Mouse (Mus musculus): ENCODE results near the gene Pla2g16.

The Pla2g16 gene

DNA sequence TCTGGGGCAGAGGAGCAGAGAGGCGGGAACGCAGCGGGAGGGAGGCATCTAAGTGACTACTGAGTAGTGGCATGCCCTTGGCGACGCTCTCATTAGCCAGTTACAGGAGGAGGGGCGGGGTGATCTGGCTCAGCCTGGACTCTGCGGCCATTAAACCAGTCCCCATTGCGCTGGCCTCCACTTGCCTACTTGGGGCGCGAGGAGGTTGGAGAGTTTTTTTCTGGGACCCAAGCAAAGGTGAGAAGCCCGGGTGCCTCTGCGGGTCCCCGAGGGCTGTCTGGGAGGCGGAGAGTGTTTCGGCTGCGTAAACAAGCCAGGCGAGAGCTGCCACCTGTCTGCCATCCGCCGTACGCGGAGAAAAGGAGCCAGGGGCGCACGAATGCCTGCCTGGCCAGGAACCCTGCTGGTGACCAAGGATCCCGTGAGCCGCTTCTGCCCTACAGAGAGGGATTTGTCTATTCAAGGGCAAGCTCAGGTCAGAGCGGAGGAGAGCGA is at the start of gene Pla2g16:
Gene Pla2g16 (plus strand): TSS at position 132 of the 495 bp plus-strand sequence.
- peak; percentile 53 for DNase-seq (ENCODE audit: low read depth)

DNA sequence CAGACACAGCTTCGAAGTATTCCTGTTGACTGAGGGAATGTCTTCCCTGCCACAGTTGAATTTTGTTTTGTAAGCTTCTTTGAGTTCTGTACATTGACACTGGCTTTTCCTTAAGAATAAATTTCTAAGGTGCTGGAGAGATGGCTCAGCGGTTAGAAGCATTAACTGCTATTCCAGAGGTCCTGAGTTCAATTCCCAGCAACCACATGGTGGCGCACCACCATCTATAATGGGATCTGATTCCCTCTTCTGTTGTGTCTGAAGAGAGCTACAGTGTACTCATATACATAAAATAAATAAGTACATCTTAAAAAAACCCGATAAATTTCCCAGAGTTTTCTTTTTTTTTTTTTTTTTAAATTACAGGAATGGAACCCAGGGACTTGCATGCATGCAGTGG is 49.2 kb upstream of the Pla2g16 start:
- DNase-seq (ENCODE audit: low read depth): no peak

DNA sequence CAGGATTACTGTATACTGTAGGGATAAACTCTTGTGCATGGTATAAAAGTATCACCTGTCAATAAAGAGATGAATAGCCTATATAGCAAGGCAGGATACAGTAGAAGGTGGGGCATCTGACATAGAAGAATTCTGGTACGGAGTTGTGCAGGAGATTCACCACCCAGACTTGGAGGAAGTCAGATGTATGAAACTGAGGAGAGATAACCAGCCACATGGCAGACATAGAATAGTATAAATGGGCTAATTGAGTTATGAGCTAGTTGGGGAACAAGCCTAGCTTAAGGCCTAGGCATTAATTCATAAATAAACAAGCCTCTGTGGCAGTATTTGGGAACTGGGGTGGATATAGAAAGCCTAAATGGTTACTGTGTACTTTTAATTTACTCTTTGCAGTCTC is 40.8 kb upstream of the Pla2g16 start:
- DNase-seq (ENCODE audit: low read depth): no peak

- no peak for DNase-seq (ENCODE audit: low read depth)
Observed at GRCm38 (mm10) chr19:7521619-7522018, 35.6 kb upstream of the Pla2g16 start.

DNA sequence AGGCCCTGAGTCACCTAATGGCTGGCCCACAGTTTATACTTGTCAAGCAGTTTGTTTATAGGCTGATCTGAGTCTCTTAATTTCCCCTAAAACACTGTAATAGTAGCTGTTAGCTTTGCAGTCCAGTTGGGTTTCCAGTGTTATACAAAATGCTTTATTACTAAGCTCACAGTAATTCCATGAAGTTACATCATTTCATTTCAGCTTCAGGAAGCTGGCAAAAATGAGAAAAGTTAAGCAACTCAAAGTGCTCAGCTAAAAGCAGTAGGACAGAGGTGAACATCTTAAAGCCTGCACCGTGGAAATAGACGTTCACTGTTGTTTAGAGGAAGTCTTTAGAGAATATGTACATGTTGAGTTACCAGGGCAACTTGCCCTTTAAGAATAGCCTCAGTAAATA is 34.4 kb upstream of the Pla2g16 start:
- no peak for DNase-seq (ENCODE audit: low read depth)

DNA sequence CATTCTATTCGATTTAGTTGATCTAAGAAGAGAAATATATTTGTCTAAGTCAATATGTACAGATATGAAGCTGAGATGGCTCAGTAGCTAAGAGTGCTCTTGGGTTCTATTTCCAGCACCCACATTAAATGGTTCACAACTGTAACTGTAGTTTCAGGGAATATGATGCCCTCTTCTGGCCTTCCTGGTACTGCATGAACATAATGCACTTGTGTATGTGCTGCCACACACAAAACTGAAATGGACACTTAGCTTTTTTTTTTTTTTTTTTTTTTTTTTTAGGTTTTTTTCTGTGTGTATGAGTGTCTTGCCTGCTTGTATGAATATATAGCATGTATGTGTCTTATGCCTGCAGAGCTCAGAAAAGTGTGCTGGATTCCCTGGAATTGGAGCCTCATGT is 34.0 kb upstream of the Pla2g16 start:
- no peak for DNase-seq (ENCODE audit: low read depth)

- DNase-seq (ENCODE audit: low read depth): no peak
Observed at GRCm38 (mm10) chr19:7523781-7524180, 33.5 kb upstream of the Pla2g16 start.

GRCm38 (mm10) chr19:7524879-7525278 is 32.4 kb upstream of the Pla2g16 start:
- no peak for DNase-seq (ENCODE audit: low read depth)

DNA sequence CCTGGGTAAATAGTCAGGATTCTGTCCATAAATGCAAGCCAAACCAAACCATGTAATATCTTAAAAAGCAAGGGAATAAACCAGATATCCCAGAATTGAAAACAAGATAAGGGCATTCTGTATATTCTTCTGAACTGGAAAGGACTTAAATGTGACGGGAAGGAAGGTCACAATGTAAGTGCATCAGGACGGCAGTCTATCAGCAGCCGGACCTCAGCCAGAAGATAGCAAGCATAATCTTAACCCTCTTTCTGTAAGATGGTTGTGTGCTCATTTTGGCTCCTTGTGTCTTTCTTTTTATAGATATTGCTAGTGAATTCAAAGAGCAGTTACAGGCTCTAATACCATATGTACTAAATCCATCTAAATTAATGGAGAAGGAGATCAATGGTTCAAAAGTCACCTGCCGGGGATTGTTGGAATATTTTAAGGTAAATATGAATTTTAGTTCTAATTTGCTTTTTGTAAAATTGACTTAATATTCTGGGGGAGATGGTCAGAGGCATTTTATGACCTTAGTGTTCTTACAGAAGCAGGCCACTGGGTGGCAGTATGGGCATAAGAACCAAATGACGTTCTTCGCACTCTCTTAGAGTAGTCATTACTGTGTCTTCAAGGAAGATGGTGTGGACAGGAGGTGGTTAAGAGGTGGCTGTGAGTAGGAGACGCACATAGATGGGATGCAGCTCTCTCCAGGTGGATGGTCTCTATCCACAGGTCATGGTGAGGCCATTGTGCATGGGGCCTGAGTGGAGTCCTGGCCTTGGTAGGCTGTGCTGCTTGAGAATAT is 28.4 kb upstream of the Pla2g16 start:
- peak; percentile 60 for DNase-seq (ENCODE audit: low read depth)

DNA sequence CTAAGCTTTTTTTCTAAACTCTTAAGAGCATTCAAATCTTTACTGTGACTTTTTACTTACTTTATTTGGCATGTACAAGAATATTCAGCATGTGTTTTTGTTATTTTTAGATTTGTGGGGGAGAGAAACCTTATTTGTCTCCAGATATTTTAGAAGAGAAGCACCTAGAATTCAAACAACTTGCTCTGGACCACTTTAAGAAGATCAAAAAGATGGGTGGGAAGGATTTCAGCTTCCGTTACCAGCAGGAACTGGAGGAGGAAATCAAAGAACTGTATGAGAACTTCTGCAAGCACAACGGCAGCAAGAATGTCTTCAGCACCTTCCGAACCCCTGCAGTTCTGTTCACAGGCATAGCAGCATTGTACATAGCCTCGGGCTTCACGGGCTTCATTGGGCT is 25.4 kb upstream of the Pla2g16 start:
- no peak for DNase-seq (ENCODE audit: low read depth)

DNA sequence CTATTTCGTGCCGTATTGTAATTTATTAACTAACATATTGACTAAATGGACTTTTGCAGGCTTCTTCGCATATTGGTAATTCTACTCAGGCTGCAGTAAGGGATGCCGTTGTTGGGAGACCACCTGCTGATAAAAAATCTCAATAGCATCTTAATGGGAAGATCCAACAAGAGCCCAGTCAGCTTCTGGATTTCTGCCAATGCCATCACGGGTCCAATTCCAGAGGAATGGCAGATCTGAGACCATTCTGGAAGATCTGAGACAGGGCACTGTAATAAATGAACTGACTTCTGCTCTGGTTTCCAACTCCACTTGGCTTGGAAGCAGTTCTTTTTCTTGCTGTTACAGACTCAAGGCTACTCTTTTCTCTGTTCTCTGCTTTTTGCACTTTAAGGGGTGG is 23.4 kb upstream of the Pla2g16 start:
- DNase-seq (ENCODE audit: low read depth): no peak

GRCm38 (mm10) chr19:7548924-7549323 is 8.3 kb upstream of the Pla2g16 start:
- DNase-seq (ENCODE audit: low read depth): no peak

DNA sequence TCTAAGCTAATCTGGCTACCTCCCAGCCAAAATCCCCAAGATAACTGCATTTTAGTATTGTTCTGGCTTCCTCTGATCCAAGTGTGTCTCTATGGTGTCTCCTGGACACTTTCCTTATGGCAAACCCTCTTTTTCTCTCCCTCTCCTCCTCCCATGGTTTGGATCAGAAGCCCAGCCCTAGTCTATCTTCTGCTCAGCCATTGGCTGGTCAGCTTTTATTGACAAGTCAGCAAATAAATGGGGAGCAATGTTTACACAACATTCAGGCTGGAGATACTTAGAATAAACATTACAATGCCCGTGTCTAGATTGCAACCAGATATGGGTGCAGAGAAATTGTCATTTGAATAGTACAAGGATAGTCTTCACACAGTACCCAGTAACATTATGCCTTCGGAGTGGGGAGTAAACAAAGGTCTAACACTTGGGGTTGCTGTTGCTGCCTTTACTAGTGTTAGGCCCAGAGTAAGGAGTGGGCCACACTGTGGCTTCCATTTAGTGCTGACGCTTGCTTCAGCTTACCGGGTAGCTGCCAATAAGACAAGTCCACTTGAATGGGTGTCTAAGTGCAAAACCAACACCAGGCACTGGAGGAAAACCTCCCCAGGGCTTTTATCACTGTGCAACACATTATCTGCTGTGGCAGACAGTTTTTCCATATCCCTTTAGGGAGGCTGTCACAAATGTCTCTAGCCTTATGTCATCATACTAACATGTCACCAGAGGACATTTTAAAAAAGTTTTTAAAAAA is 5.5 kb upstream of the Pla2g16 start:
- peak; percentile 29 for DNase-seq (ENCODE audit: low read depth)

GRCm38 (mm10) chr19:7552301-7552673 is 5.0 kb upstream of the Pla2g16 start:
- DNase-seq (ENCODE audit: low read depth): no peak

- DNase-seq (ENCODE audit: low read depth): no peak
Observed at GRCm38 (mm10) chr19:7553441-7553840, 3.8 kb upstream of the Pla2g16 start.

DNA sequence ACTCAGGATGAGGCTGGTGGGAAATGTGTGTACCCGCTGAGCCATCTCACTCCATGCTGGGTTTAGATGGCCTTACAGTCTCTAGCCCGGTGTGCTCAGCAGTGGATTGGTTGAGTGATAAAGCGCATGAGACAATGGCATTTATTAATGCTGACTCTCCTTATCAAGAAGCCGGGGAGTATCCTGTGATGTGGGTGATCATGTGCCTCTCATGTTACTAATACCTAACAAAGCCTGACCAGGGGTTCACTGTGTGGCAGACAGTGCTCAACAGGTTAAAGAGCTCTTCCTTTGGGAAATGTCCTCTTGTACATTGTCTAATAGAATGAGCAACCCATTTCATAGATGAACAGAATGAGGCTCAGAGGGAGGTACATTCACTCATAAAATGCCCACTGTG is 2.4 kb upstream of the Pla2g16 start:
- DNase-seq (ENCODE audit: low read depth): no peak

GRCm38 (mm10) chr19:7556641-7557040 is 618 bp upstream of the Pla2g16 start:
- DNase-seq (ENCODE audit: low read depth): no peak

GRCm38 (mm10) chr19:7557844-7558243 is 585 bp downstream of the Pla2g16 start:
- DNase-seq (ENCODE audit: low read depth): no peak

DNA sequence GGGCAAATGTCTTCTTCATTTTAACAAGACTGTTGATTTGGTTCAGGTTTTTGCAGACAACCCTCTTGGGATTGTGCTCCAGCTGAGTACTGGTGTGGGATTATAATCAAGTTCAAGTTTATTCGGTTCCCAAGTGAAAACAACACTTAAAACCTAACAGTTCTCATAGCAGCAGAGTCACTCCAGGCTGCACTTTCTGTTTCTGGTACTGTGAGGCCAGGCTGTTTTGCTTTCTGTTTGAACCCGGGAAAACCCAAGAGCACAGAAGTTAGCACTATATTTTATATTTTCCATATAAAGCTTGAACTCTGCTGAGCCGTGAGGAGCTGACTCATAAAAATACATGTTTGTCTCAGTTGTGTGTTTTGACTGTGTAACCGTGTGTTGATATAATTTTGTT is 1.4 kb downstream of the Pla2g16 start:
- no peak for DNase-seq (ENCODE audit: low read depth)

DNA sequence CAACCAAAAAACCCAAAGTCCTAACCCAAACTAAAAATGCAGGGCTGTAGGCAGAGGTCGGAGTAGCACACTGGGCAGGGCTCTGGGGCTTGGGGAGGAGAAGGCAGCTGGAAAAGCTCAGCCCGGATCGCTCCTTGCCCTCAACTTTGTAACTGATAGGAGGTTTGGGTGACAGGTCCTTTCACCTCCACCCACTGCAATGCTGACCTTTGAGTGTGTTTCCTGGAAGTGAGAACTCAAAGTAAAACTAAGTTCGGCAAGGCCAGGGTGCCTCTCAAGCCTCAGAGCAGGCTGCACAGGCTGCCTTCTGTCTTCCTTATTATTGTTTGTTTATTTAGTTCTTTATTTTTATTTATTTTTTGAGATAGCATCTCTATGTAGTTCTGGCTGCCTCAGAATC is 2.7 kb downstream of the Pla2g16 start:
- DNase-seq (ENCODE audit: low read depth): no peak

DNA sequence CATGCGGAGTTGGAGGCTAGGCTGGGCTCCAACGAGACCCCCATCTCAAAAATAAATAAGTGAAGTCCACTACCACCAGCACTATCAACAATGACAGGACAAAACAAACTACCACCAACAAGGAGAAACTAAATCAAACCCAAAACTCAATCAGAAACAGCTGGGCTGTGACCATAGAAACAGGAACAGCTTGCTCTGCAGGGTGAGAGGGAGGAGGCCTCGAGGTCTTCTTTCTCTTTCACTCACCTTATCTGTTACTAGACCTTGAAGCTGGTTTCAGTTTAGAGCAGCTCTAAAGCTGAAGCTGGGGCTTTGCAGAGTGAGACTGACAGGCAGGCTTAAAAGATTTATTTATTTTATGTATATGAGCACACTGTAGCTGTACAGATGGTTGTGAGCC is 4.2 kb downstream of the Pla2g16 start:
- no peak for DNase-seq (ENCODE audit: low read depth)

DNA sequence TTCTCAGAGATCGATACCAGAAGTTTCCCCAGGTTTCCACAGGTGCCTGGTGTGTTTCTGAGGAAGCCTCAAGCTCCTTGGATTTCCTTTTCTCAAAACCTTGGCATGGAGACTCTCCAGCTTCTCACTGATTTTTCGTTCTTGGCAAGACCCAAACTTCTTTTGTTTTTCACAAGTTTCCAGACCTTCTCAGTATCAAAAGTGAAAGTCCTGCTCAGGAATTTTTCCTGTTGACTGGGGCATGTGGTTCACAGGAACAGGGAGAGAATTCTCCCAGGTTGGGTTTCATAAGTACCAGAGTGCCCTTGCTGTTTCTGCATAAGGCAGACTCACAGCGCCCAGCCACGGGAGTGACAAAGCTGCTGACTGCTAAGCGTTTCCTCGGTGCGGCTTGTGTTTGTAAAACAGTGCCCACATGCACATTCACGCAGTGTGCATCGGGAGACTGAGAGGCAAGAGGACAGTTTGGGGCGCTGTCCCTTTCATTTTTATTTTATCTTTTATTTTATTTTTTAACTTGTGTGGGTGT is 5.4 kb downstream of the Pla2g16 start:
- DNase-seq (ENCODE audit: low read depth): no peak

DNA sequence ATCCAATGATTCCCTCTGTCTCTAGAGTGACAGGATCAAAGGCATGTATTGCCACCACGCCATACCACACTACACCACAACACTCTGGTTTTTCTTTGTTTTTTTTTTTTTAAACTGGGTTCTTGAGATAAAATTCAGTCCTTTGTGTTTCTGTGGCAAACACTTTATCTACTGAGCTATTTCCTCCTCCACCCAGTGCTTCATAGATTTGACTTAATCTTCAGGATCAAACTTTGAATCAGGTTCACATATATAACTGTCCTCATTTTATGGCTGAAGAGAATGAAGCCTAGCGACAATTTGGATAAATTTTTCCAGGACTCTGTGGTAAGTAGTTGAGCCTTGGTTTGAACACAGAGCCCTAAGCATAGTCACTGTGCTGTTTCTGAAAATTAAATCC is 6.4 kb downstream of the Pla2g16 start:
- DNase-seq (ENCODE audit: low read depth): no peak

All from c-Kit-positive CD71-negative TER-119-negative erythroid progenitor cells, embryonic 14.5 days (primary cell).